Mouse (Mus musculus): Measurements from ENCODE around the gene Macrod2. TPM values are rescaled to one million over a fixed set of nuclear protein-coding genes. Genes with fewer than 3 reads are reported as not detected.

Macrod2 gene
- polyA plus RNA-seq, 1 experiment, result 0.95 TPM

DNA sequence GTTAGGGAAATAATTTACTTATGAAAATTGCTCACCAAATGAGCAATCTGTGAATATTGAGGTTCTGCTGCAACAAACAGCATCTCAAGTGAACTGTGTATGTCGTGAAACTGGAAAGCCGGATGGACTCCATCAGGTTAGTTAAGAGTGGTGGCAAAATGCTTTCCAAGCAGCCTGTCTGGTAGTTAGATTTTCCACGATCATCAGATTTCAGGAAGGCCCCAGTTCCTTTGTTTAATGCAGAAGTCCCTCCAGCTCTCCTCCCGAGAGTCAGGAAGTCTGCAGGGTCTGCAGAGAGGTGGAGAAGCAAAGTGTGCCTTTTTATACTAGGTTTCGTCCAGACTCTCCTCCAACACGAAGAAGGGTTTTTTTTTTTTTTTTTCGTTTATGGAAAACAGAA, 271.7 kb downstream of the Macrod2 start:
- Histone ChIP-seq H3K36me3 (ENCODE audit: control insufficient read depth, insufficient read depth) (no peaks in the 10 kb centered on the region), H3K4me3 (ENCODE audit: insufficient read depth, poor library complexity, severe bottlenecking) (no peak overlapping the region), H3K79me3 (ENCODE audit: low read depth) (no peaks in the 10 kb centered on the region), H3K27me3 (ENCODE audit: control insufficient read depth, insufficient read depth, insufficient read length) (no peaks in the 10 kb centered on the region), H3ac (ENCODE audit: control insufficient read depth, insufficient read length, low read depth) (no peak overlapping the region), H3K79me2 (ENCODE audit: control insufficient read depth, insufficient read depth) (no peaks in the 10 kb centered on the region)
- TF ChIP-seq MYOD1 (IDR thresholded peaks at IDR 0.05; ENCODE audit: control insufficient read depth, insufficient read length, low read depth) (no peak), CTCF (IDR thresholded peaks at IDR 0.05; ENCODE audit: control insufficient read depth, insufficient read depth, insufficient read length) (no peak), MYOG (IDR thresholded peaks at IDR 0.05; ENCODE audit: control insufficient read depth, extremely low read depth, insufficient read length) (no peak), MAX (IDR thresholded peaks at IDR 0.05) (no peak), FOSL1 (IDR thresholded peaks at IDR 0.05; ENCODE audit: insufficient read depth, low read length, poor library complexity, severe bottlenecking) (no peak), CEBPB (IDR thresholded peaks at IDR 0.05; ENCODE audit: low read depth) (no peak), USF1 (IDR thresholded peaks at IDR 0.05; ENCODE audit: low read depth) (no peak)

DNA sequence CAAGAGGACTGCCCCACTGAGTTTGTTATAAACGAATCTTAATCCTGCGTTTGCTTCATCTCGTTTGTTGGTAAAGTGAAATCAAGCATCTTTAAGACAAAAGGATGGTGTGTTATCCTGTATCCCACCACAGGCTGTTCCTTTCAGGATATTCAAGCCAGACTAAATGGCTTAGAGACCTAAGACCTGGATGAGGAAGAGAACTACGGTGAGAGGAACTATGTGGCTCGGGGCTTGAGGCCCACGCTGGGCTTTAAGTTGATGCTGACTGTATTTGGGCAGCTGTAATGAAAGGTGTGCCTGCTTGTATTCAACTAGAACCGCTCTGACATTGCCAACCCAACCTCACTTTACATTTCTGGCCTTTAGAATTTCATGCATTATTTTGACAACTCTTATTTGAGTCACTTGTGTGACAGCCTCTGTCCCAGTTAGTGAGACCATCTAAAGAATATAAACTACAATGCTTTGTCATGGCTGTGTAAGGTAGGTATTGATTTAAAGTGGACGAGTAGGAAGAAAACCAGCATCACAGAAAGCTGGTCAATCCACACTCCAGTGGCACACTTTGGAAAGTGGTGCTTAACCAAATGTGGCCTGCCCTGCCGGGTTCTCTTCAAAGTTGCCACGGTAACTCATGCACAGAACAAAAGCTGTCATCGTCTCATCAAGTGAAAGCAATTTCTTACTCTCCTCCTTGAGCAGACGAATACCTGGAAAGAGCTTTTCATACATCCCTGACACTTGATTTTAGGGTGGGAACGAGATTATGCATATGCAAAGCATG, 272.3 kb downstream of the Macrod2 start:
- Histone ChIP-seq H3K27me3 (ENCODE audit: control insufficient read depth, insufficient read depth, insufficient read length) (no peaks in the 10 kb centered on the region), H3K79me3 (ENCODE audit: low read depth) (no peaks in the 10 kb centered on the region), H3K36me3 (ENCODE audit: control insufficient read depth, insufficient read depth) (no peaks in the 10 kb centered on the region), H3K4me3 (ENCODE audit: insufficient read depth, poor library complexity, severe bottlenecking) (no peak overlapping the region), H3K79me2 (ENCODE audit: control insufficient read depth, insufficient read depth) (no peaks in the 10 kb centered on the region), H3ac (ENCODE audit: control insufficient read depth, insufficient read length, low read depth) (no peak overlapping the region)
- TF ChIP-seq FOSL1 (IDR thresholded peaks at IDR 0.05; ENCODE audit: insufficient read depth, low read length, poor library complexity, severe bottlenecking) (no peak), CEBPB (IDR thresholded peaks at IDR 0.05; ENCODE audit: low read depth) (no peak), CTCF (IDR thresholded peaks at IDR 0.05; ENCODE audit: control insufficient read depth, insufficient read depth, insufficient read length) (no peak), MYOG (IDR thresholded peaks at IDR 0.05; ENCODE audit: control insufficient read depth, extremely low read depth, insufficient read length) (no peak), MAX (IDR thresholded peaks at IDR 0.05) (no peak), MYOD1 (IDR thresholded peaks at IDR 0.05; ENCODE audit: control insufficient read depth, insufficient read length, low read depth) (no peak), USF1 (IDR thresholded peaks at IDR 0.05; ENCODE audit: low read depth) (no peak)

DNA sequence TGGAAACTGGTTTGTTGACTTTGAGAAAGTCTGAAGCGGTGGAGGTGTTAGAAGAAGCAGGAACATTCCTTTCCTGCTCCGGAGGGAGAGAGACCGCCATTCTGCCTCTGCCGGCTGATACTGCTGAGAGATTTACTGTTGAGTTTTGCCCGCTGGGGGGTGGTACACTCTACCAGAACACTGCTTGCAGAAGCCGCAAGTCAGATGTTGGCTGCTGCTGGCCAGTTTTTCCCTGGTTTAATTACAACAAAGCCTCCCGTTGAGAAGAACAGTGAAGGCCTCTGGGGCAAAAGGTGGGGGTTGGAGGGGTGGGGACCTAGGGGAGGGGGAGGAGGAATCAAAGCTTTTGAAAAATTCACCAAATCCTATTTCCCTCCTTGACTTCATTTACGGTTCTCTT, 273.2 kb downstream of the Macrod2 start:
- H3K4me3 ChIP-seq (ENCODE audit: insufficient read depth, poor library complexity, severe bottlenecking), result no peak overlapping the region
- TF ChIP-seq USF1 (IDR thresholded peaks at IDR 0.05; ENCODE audit: low read depth), result no peak
- TF ChIP-seq CEBPB (IDR thresholded peaks at IDR 0.05; ENCODE audit: low read depth), result no peak
- no peak for TF ChIP-seq MYOD1 (IDR thresholded peaks at IDR 0.05; ENCODE audit: control insufficient read depth, insufficient read length, low read depth)
- TF ChIP-seq MYOG (IDR thresholded peaks at IDR 0.05; ENCODE audit: control insufficient read depth, extremely low read depth, insufficient read length), result no peak
- no peak for TF ChIP-seq FOSL1 (IDR thresholded peaks at IDR 0.05; ENCODE audit: insufficient read depth, low read length, poor library complexity, severe bottlenecking)
- TF ChIP-seq CTCF (IDR thresholded peaks at IDR 0.05; ENCODE audit: control insufficient read depth, insufficient read depth, insufficient read length), result no peak
- no peak for TF ChIP-seq MAX (IDR thresholded peaks at IDR 0.05)
- H3K79me2 ChIP-seq (ENCODE audit: control insufficient read depth, insufficient read depth), result no peaks in the 10 kb centered on the region
- H3K36me3 ChIP-seq (ENCODE audit: control insufficient read depth, insufficient read depth), result no peaks in the 10 kb centered on the region
- no peak overlapping the region for H3ac ChIP-seq (ENCODE audit: control insufficient read depth, insufficient read length, low read depth)
- no peaks in the 10 kb centered on the region for H3K79me3 ChIP-seq (ENCODE audit: low read depth)
- H3K27me3 ChIP-seq (ENCODE audit: control insufficient read depth, insufficient read depth, insufficient read length), result no peaks in the 10 kb centered on the region

DNA sequence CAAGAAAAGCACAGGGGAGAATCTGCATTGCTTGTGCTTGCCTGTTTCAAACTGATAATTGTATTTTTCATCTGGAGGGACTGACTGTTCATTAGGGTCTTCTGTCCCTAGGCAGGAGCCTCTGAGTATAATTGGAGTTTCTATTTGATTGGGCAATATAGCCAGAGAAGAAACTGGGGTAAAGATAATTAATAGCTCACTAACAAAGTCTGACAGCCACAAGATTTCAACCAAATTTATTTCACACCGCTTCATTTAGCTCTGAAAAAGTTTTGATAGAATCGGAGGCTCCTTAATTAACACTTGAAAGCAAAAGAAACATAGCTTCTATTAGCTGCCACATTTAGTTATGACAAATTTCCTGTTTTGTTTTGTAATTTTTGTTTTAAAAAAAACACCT, 274.0 kb downstream of the Macrod2 start:
- Histone ChIP-seq H3K4me3 (ENCODE audit: insufficient read depth, poor library complexity, severe bottlenecking) (no peak overlapping the region), H3ac (ENCODE audit: control insufficient read depth, insufficient read length, low read depth) (no peak overlapping the region), H3K36me3 (ENCODE audit: control insufficient read depth, insufficient read depth) (no peaks in the 10 kb centered on the region), H3K79me2 (ENCODE audit: control insufficient read depth, insufficient read depth) (no peaks in the 10 kb centered on the region), H3K79me3 (ENCODE audit: low read depth) (no peaks in the 10 kb centered on the region), H3K27me3 (ENCODE audit: control insufficient read depth, insufficient read depth, insufficient read length) (no peaks in the 10 kb centered on the region)
- TF ChIP-seq MYOG (IDR thresholded peaks at IDR 0.05; ENCODE audit: control insufficient read depth, extremely low read depth, insufficient read length) (no peak), CEBPB (IDR thresholded peaks at IDR 0.05; ENCODE audit: low read depth) (no peak), MYOD1 (IDR thresholded peaks at IDR 0.05; ENCODE audit: control insufficient read depth, insufficient read length, low read depth) (no peak), USF1 (IDR thresholded peaks at IDR 0.05; ENCODE audit: low read depth) (no peak), MAX (IDR thresholded peaks at IDR 0.05) (no peak), FOSL1 (IDR thresholded peaks at IDR 0.05; ENCODE audit: insufficient read depth, low read length, poor library complexity, severe bottlenecking) (no peak)

DNA sequence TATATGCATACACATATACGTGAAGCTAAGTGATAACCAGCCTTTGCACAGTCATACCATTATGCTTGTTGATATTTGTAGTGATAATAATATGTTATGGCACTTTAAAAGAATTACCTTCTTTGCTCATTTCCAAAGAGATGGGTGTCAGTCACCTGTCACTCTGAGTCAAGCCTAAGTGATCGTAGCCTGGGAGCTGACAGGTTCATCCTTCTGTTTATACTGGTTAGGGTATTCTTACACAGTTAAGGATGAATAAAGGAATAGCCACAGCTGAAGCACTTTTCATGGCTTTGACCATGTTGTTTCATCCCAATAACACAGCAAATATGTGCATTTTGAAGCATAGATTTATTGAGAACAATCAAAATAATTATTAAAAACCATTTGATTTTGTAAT, 274.7 kb downstream of the Macrod2 start:
- Histone ChIP-seq H3K27me3 (ENCODE audit: control insufficient read depth, insufficient read depth, insufficient read length) (no peaks in the 10 kb centered on the region), H3ac (ENCODE audit: control insufficient read depth, insufficient read length, low read depth) (no peak overlapping the region), H3K79me3 (ENCODE audit: low read depth) (no peaks in the 10 kb centered on the region), H3K79me2 (ENCODE audit: control insufficient read depth, insufficient read depth) (no peaks in the 10 kb centered on the region), H3K4me3 (ENCODE audit: insufficient read depth, poor library complexity, severe bottlenecking) (no peak overlapping the region), H3K36me3 (ENCODE audit: control insufficient read depth, insufficient read depth) (no peaks in the 10 kb centered on the region)
- no peak for TF ChIP-seq USF1 (IDR thresholded peaks at IDR 0.05; ENCODE audit: low read depth)
- no peak for TF ChIP-seq CTCF (IDR thresholded peaks at IDR 0.05; ENCODE audit: control insufficient read depth, insufficient read depth, insufficient read length)
- TF ChIP-seq MYOG (IDR thresholded peaks at IDR 0.05; ENCODE audit: control insufficient read depth, extremely low read depth, insufficient read length), result no peak
- TF ChIP-seq FOSL1 (IDR thresholded peaks at IDR 0.05; ENCODE audit: insufficient read depth, low read length, poor library complexity, severe bottlenecking), result no peak
- TF ChIP-seq CEBPB (IDR thresholded peaks at IDR 0.05; ENCODE audit: low read depth), result no peak
- TF ChIP-seq MAX (IDR thresholded peaks at IDR 0.05), result no peak

Measured in C2C12 (cell line).